Mouse (Mus musculus) gastrocnemius, adult 2 months (tissue): ENCODE measurements around the gene Wdr70. TPM values are rescaled to one million over a fixed set of nuclear protein-coding genes. Genes with fewer than 3 reads are reported as not detected.
A peak's percentile ranks its signal among the peaks of the same experiment; 100 is the strongest.

ENCODE experiments used
- DNase-seq: peaks from one replicate; pipeline ENCODE4 v3.0.0; 2022
- H3K27ac ChIP-seq: fragments of 200-600 bp; 2 replicates; pipeline ENCODE4 v1.8.1; 2022; ENCODE audit warnings: mild to moderate bottlenecking
- H3K4me3 ChIP-seq: fragments of 200-600 bp; 2 replicates; pipeline ENCODE4 v1.8.1; 2022; ENCODE audit warnings: mild to moderate bottlenecking, moderate library complexity
- CTCF ChIP-seq: fragments of 200-600 bp; IDR thresholded peaks from 2 replicates; pipeline ENCODE4 v1.8.1; 2022; ENCODE audit warnings: antibody characterized with exemption, mild to moderate bottlenecking, moderate library complexity
- intact Hi-C: fragments of 180-260 bp; cut with DNase I; formaldehyde crosslinking; loops from one replicate; pipeline ENCODE4 v1.15.1; 2025
- total RNA-seq, 2 experiments: library from RNA; stranded (reverse); gene quantifications; 2 replicates each; pipeline ENCODE4 v1.2.3; 2021

The Wdr70 gene
- total RNA-seq, 2 experiments from 2014 or later, result 20.4 to 23.1 TPM

GRCm38 (mm10) chr15:7906491-7907035 is 192.4 kb downstream of the Wdr70 start:
- no peak for DNase-seq
- intact Hi-C loops, result no loop called here
- Histone ChIP-seq H3K4me3 (no peak overlapping the region), H3K27ac (no peak overlapping the region)
- TF ChIP-seq CTCF, result no peak

GRCm38 (mm10) chr15:7899286-7899685 is 199.7 kb downstream of the Wdr70 start:
- intact Hi-C loops, result no loop called here
- H3K4me3 ChIP-seq, result no peak overlapping the region
- H3K27ac ChIP-seq, result no peak overlapping the region
- no peak for DNase-seq
- peak; percentile 55 for TF ChIP-seq CTCF

- Histone ChIP-seq H3K4me3 (no peak overlapping the region), H3K27ac (no peak overlapping the region)
- intact Hi-C loops, result no loop called here
- no peak for TF ChIP-seq CTCF
- DNase-seq, result no peak
Measured at GRCm38 (mm10) chr15:7891547-7892282, 207.3 kb downstream of the Wdr70 start.

GRCm38 (mm10) chr15:7890286-7890685 is 208.7 kb downstream of the Wdr70 start:
- TF ChIP-seq CTCF, result no peak
- no peak overlapping the region for H3K4me3 ChIP-seq
- intact Hi-C loops, result no loop called here
- no peak for DNase-seq
- H3K27ac ChIP-seq, result no peak overlapping the region

- no peak overlapping the region for H3K27ac ChIP-seq
- intact Hi-C loops, result loop anchor here (2.0 to 5.0 kb wide), 2 partner anchors 41 to 108 kb away; no protein-coding TSS in a partner anchor
- TF ChIP-seq CTCF, result no peak
Measured at GRCm38 (mm10) chr15:7889362-7889674, 209.7 kb downstream of the Wdr70 start.

GRCm38 (mm10) chr15:7888617-7889361 is 210.2 kb downstream of the Wdr70 start:
- no peak for TF ChIP-seq CTCF
- no peak overlapping the region for H3K27ac ChIP-seq
- no peak overlapping the region for H3K4me3 ChIP-seq
- DNase-seq, result no peak
- intact Hi-C loops, result loop anchor here (2.0 to 5.0 kb wide), 2 partner anchors 42 to 109 kb away; no protein-coding TSS in a partner anchor

More at GRCm38 (mm10) chr15:7889362-7889674, 209.7 kb downstream of the Wdr70 start:
- DNase-seq, result no peak
- no peak overlapping the region for H3K4me3 ChIP-seq

- intact Hi-C loops, result loop anchor here (5.0 kb wide), 1 partner anchor 111 kb away; no protein-coding TSS in a partner anchor
- Histone ChIP-seq H3K27ac (no peak overlapping the region), H3K4me3 (no peak overlapping the region)
- no peak for TF ChIP-seq CTCF
- DNase-seq, result no peak
Measured at GRCm38 (mm10) chr15:7886591-7886990, 212.4 kb downstream of the Wdr70 start.

GRCm38 (mm10) chr15:7885106-7885505 is 213.9 kb downstream of the Wdr70 start:
- intact Hi-C loops, result loop anchor here (5.0 kb wide), 1 partner anchor 112 kb away; no protein-coding TSS in a partner anchor
- TF ChIP-seq CTCF, result no peak
- Histone ChIP-seq H3K27ac (peak overlapping the region; percentile 79), H3K4me3 (peak overlapping the region; percentile 29)
- peak; percentile 75 for DNase-seq

- peak overlapping the region; percentile 79; the same call in 1 of the 2 replicates for H3K27ac ChIP-seq
- intact Hi-C loops, result no loop called here
- H3K4me3 ChIP-seq, result no peak overlapping the region
- no peak for TF ChIP-seq CTCF
- no peak for DNase-seq
Measured at GRCm38 (mm10) chr15:7884181-7884580, 214.8 kb downstream of the Wdr70 start.

GRCm38 (mm10) chr15:7879956-7880355 is 219.1 kb downstream of the Wdr70 start:
- H3K27ac ChIP-seq, result peak overlapping the region; percentile 67
- H3K4me3 ChIP-seq, result peak overlapping the region; percentile 40
- peak; percentile 54 for DNase-seq
- intact Hi-C loops, result no loop called here
- no peak for TF ChIP-seq CTCF

- Histone ChIP-seq H3K27ac (peak overlapping the region; percentile 67), H3K4me3 (no peak overlapping the region)
- no peak for TF ChIP-seq CTCF
- intact Hi-C loops, result no loop called here
- DNase-seq, result peak; percentile 44
Measured at GRCm38 (mm10) chr15:7878861-7879260, 220.1 kb downstream of the Wdr70 start.

GRCm38 (mm10) chr15:7877560-7878467 is 221.2 kb downstream of the Wdr70 start:
- no peak for TF ChIP-seq CTCF
- no peak for DNase-seq
- Histone ChIP-seq H3K27ac (no peak overlapping the region), H3K4me3 (no peak overlapping the region)
- intact Hi-C loops, result no loop called here
